Mouse (Mus musculus) limb, embryonic 15.5 days (tissue): ENCODE measurements at regions not wholly inside any gene's neighbourhood (a gene's known extent, or its start where the extent isn't known, plus 50 kb on each side); places are given as distances from the start of the nearest gene placed in this dataset.

Experiments used
- ATAC-seq: fragments of 200-750 bp; cut with Nextera tagmentation; 2 replicates; pipeline ENCODE4 v1.8.0; 2017; ENCODE audit warnings: low read depth, moderate TSS enrichment; ENCODE audit not compliant: insufficient number of reproducible peaks, low FRiP score, low TSS enrichment
- H3K27ac ChIP-seq: fragments of 300-500 bp; sonication (generic); 2 replicates; pipeline ENCODE4 v1.5.1; 2015; ENCODE audit warnings: moderate library complexity, mild to moderate bottlenecking, inconsistent platforms
- H3K27me3 ChIP-seq: fragments of 300-500 bp; sonication (generic); 2 replicates; pipeline ENCODE4 v1.6.1; 2015; ENCODE audit warnings: inconsistent platforms
- H3K36me3 ChIP-seq: fragments of 300-500 bp; sonication (generic); 2 replicates; pipeline ENCODE4 v1.6.1; 2015; ENCODE audit warnings: inconsistent platforms
- H3K4me1 ChIP-seq: fragments of 300-500 bp; sonication (generic); 2 replicates; pipeline ENCODE4 v1.6.1; 2015; ENCODE audit warnings: inconsistent platforms
- H3K4me2 ChIP-seq: fragments of 300-500 bp; sonication (generic); 2 replicates; pipeline ENCODE4 v1.6.1; 2015; ENCODE audit warnings: mild to moderate bottlenecking, inconsistent platforms
- H3K4me3 ChIP-seq: fragments of 300-500 bp; sonication (generic); 2 replicates; pipeline ENCODE4 v1.5.1; 2015; ENCODE audit warnings: mild to moderate bottlenecking, inconsistent platforms
- H3K9ac ChIP-seq: fragments of 300-500 bp; sonication (generic); 2 replicates; pipeline ENCODE4 v1.6.1; 2015; ENCODE audit warnings: inconsistent platforms
- H3K9me3 ChIP-seq: fragments of 300-500 bp; sonication (generic); 2 replicates; pipeline ENCODE4 v1.6.1; 2016; ENCODE audit warnings: inconsistent platforms
- WGBS: fragments of 180-500 bp; shearing (Covaris S2); methylation state at CpG from one replicate; pipeline ENCODE4 v1.1.7; 2015; 5-methylcytosine and 5-hydroxymethylcytosine counted together

- H3K27ac ChIP-seq: no peak overlapping the region
- H3K4me1 ChIP-seq: no peaks in the 10 kb centered on the region
- no peaks in the 10 kb centered on the region for H3K27me3 ChIP-seq
- H3K9ac ChIP-seq: no peak overlapping the region
- no peak overlapping the region for H3K4me2 ChIP-seq
- no peaks in the 10 kb centered on the region for H3K36me3 ChIP-seq
- no peaks in the 10 kb centered on the region for H3K9me3 ChIP-seq
- H3K4me3 ChIP-seq: no peak overlapping the region
- 84% methylated on average over 10 of the region's 10 CpGs for WGBS
- ATAC-seq: no peak
These were observed 224.3 kb upstream of the Sel1l start for GRCm38 (mm10) chr12:92073209-92073608.

GRCm38 (mm10) chr12:92062731-92063130 is 213.8 kb upstream of the Sel1l start:
- ATAC-seq: no peak
- H3K27ac ChIP-seq: no peak overlapping the region
- no peaks in the 10 kb centered on the region for H3K9me3 ChIP-seq
- H3K4me1 ChIP-seq: no peaks in the 10 kb centered on the region
- H3K36me3 ChIP-seq: no peaks in the 10 kb centered on the region
- no peak overlapping the region for H3K4me3 ChIP-seq
- 84% methylated on average over 4 of the region's 4 CpGs for WGBS
- no peak overlapping the region for H3K9ac ChIP-seq
- H3K4me2 ChIP-seq: no peak overlapping the region
- H3K27me3 ChIP-seq: no peaks in the 10 kb centered on the region

- H3K9ac ChIP-seq: no peak overlapping the region
- 75% methylated on average over 1 of the region's 1 CpGs for WGBS
- ATAC-seq: no peak
These were observed 191.5 kb upstream of the Sel1l start for GRCm38 (mm10) chr12:92040481-92040880.

GRCm38 (mm10) chr12:92029192-92029591 is 180.2 kb upstream of the Sel1l start:
- no peak overlapping the region for H3K9ac ChIP-seq
- no peaks in the 10 kb centered on the region for H3K27me3 ChIP-seq
- H3K9me3 ChIP-seq: no peaks in the 10 kb centered on the region
- no peak overlapping the region for H3K4me2 ChIP-seq
- 58% methylated on average over 2 of the region's 2 CpGs for WGBS
- no peak overlapping the region for H3K27ac ChIP-seq
- H3K36me3 ChIP-seq: no peaks in the 10 kb centered on the region
- H3K4me3 ChIP-seq: no peak overlapping the region
- H3K4me1 ChIP-seq: no peaks in the 10 kb centered on the region
- no peak for ATAC-seq

More at GRCm38 (mm10) chr12:92040481-92040880, 191.5 kb upstream of the Sel1l start:
- Histone ChIP-seq H3K9me3 (no peaks in the 10 kb centered on the region), H3K27me3 (no peaks in the 10 kb centered on the region), H3K4me2 (no peak overlapping the region), H3K4me3 (no peak overlapping the region), H3K27ac (no peak overlapping the region), H3K36me3 (no peaks in the 10 kb centered on the region), H3K4me1 (no peaks in the 10 kb centered on the region)

- no peak overlapping the region for H3K4me2 ChIP-seq
- no peak overlapping the region for H3K9ac ChIP-seq
- no peaks in the 10 kb centered on the region for H3K9me3 ChIP-seq
- no peaks in the 10 kb centered on the region for H3K4me1 ChIP-seq
- H3K4me3 ChIP-seq: no peak overlapping the region
- no peak overlapping the region for H3K27ac ChIP-seq
- 78% methylated on average over 7 of the region's 7 CpGs for WGBS
- no peaks in the 10 kb centered on the region for H3K36me3 ChIP-seq
- no peak for ATAC-seq
- H3K27me3 ChIP-seq: no peaks in the 10 kb centered on the region
These were observed 179.4 kb upstream of the Sel1l start for GRCm38 (mm10) chr12:92028354-92028753.

- 72% methylated on average over 4 of the region's 4 CpGs for WGBS
- Histone ChIP-seq H3K9me3 (no peaks in the 10 kb centered on the region), H3K9ac (no peak overlapping the region), H3K4me1 (no peaks in the 10 kb centered on the region), H3K4me2 (no peak overlapping the region), H3K27ac (no peak overlapping the region), H3K27me3 (no peaks in the 10 kb centered on the region), H3K4me3 (no peak overlapping the region), H3K36me3 (no peaks in the 10 kb centered on the region)
- ATAC-seq: no peak
These were observed 175.7 kb upstream of the Sel1l start for GRCm38 (mm10) chr12:92024461-92025218.

GRCm38 (mm10) chr12:92019593-92020224 is 170.8 kb upstream of the Sel1l start:
- 48% methylated on average over 6 of the region's 6 CpGs for WGBS
- no peak for ATAC-seq
- H3K4me3 ChIP-seq: no peak overlapping the region
- H3K9me3 ChIP-seq: no peaks in the 10 kb centered on the region
- no peaks in the 10 kb centered on the region for H3K36me3 ChIP-seq
- no peak overlapping the region for H3K4me2 ChIP-seq
- H3K4me1 ChIP-seq: no peaks in the 10 kb centered on the region
- no peaks in the 10 kb centered on the region for H3K27me3 ChIP-seq
- H3K27ac ChIP-seq: no peak overlapping the region
- H3K9ac ChIP-seq: no peak overlapping the region

- no peak for ATAC-seq
- Histone ChIP-seq H3K9me3 (no peaks in the 10 kb centered on the region), H3K9ac (no peak overlapping the region), H3K4me2 (no peak overlapping the region), H3K27me3 (no peaks in the 10 kb centered on the region), H3K27ac (no peak overlapping the region), H3K4me3 (no peak overlapping the region), H3K36me3 (no peaks in the 10 kb centered on the region), H3K4me1 (no peaks in the 10 kb centered on the region; the same call in 1 of the 2 replicates)
- WGBS: 95% methylated on average over 2 of the region's 2 CpGs
These were observed 166.4 kb upstream of the Sel1l start for GRCm38 (mm10) chr12:92015373-92015772.

- Histone ChIP-seq H3K4me2 (no peak overlapping the region), H3K9me3 (no peaks in the 10 kb centered on the region), H3K27me3 (no peaks in the 10 kb centered on the region), H3K27ac (no peak overlapping the region), H3K9ac (no peak overlapping the region), H3K36me3 (no peaks in the 10 kb centered on the region), H3K4me3 (no peak overlapping the region), H3K4me1 (no peaks in the 10 kb centered on the region; the same call in 1 of the 2 replicates)
- 68% methylated on average over 8 of the region's 8 CpGs for WGBS
- ATAC-seq: no peak
These were observed 165.0 kb upstream of the Sel1l start for GRCm38 (mm10) chr12:92013979-92014378.

- no peak for ATAC-seq
- Histone ChIP-seq H3K27ac (no peak overlapping the region), H3K36me3 (no peaks in the 10 kb centered on the region), H3K4me3 (no peak overlapping the region), H3K4me1 (no peaks in the 10 kb centered on the region; the same call in 1 of the 2 replicates), H3K9ac (no peak overlapping the region), H3K4me2 (no peak overlapping the region), H3K9me3 (no peaks in the 10 kb centered on the region), H3K27me3 (no peaks in the 10 kb centered on the region)
- WGBS: 9% methylated on average over 8 of the region's 8 CpGs
These were observed 164.3 kb upstream of the Sel1l start for GRCm38 (mm10) chr12:92013244-92013643.

GRCm38 (mm10) chr12:92004391-92005094 is 155.6 kb upstream of the Sel1l start:
- no peak for ATAC-seq
- no peak overlapping the region for H3K9ac ChIP-seq
- no peaks in the 10 kb centered on the region for H3K36me3 ChIP-seq
- no peaks in the 10 kb centered on the region for H3K9me3 ChIP-seq
- no peak overlapping the region for H3K4me3 ChIP-seq
- H3K4me2 ChIP-seq: no peak overlapping the region
- no peak overlapping the region for H3K27ac ChIP-seq
- WGBS: 25% methylated on average over 12 of the region's 12 CpGs
- H3K4me1 ChIP-seq: peaks cover 4% of the 10 kb centered on the region; the same call in 1 of the 2 replicates
- H3K27me3 ChIP-seq: no peaks in the 10 kb centered on the region

GRCm38 (mm10) chr12:91999031-91999430 is 150.1 kb upstream of the Sel1l start:
- H3K9ac ChIP-seq: no peak overlapping the region
- WGBS: 86% methylated on average over 2 of the region's 2 CpGs
- no peak overlapping the region for H3K4me2 ChIP-seq

More at GRCm38 (mm10) chr12:91999031-91999430, 150.1 kb upstream of the Sel1l start:
- H3K4me1 ChIP-seq: no peaks in the 10 kb centered on the region
- H3K9me3 ChIP-seq: no peaks in the 10 kb centered on the region
- no peak overlapping the region for H3K27ac ChIP-seq
- ATAC-seq: no peak
- H3K27me3 ChIP-seq: no peaks in the 10 kb centered on the region
- H3K36me3 ChIP-seq: no peaks in the 10 kb centered on the region
- no peak overlapping the region for H3K4me3 ChIP-seq
